Mouse (Mus musculus) ES-E14 (cell line): ENCODE data around the gene Chsy1. TPM values are rescaled to one million over a fixed set of nuclear protein-coding genes. Genes with fewer than 3 reads are reported as not detected.

Source experiments
- DNase-seq: peaks from one replicate; pipeline ENCODE4 v3.0.0-alpha.2; 2013; ENCODE audit warnings: low read depth, low spot score
- H3K27ac ChIP-seq: 2 replicates; pipeline ENCODE4 v1.5.1; 2012; ENCODE audit warnings: low read depth, mild to moderate bottlenecking, low read length, moderate library complexity, mixed read lengths; ENCODE audit not compliant: poor library complexity, insufficient read depth, severe bottlenecking
- H3K36me3 ChIP-seq: 2 replicates; pipeline ENCODE4 v1.6.1; 2012; ENCODE audit warnings: mild to moderate bottlenecking, low read length, moderate library complexity, mixed read lengths; ENCODE audit not compliant: control insufficient read depth, poor library complexity, insufficient read depth, severe bottlenecking
- H3K4me1 ChIP-seq, 2 experiments: fragments of 150-350 bp in 1 of 2; sonication (generic) in 1 of 2; 2 replicates each; pipeline ENCODE4 v1.6.1; 2012; ENCODE audit warnings: low read length in 2 of 2, mild to moderate bottlenecking in 1 of 2, mixed read lengths in 1 of 2; ENCODE audit not compliant: control insufficient read depth in 2 of 2, insufficient read depth in 2 of 2, poor library complexity in 1 of 2
- H3K4me3 ChIP-seq, 2 experiments: fragments of 150-350 bp in 1 of 2; sonication (generic) in 1 of 2; 2 replicates each; pipeline ENCODE4 v1.5.1; 2012; ENCODE audit warnings: low read length in 2 of 2, low read depth in 1 of 2, mild to moderate bottlenecking in 1 of 2, mixed read lengths in 1 of 2; ENCODE audit not compliant: insufficient read depth in 1 of 2, poor library complexity in 1 of 2, severe bottlenecking in 1 of 2
- H3K9ac ChIP-seq: 2 replicates; pipeline ENCODE4 v1.6.1; 2012; ENCODE audit warnings: low read depth, mild to moderate bottlenecking, low read length, mixed read lengths; ENCODE audit not compliant: poor library complexity, insufficient read depth, severe bottlenecking
- H3K9me3 ChIP-seq: fragments of 150-350 bp; sonication (generic); 2 replicates; pipeline ENCODE4 v1.6.1; 2012; ENCODE audit warnings: low read depth, mild to moderate bottlenecking, low read length; ENCODE audit not compliant: control insufficient read depth, insufficient read depth
- CHD2 ChIP-seq: IDR thresholded peaks from 2 replicates; pipeline ENCODE4 v1.6.1; 2014; ENCODE audit warnings: mild to moderate bottlenecking, low read depth, low read length, inconsistent platforms
- HCFC1 ChIP-seq: IDR thresholded peaks from 2 replicates; pipeline ENCODE4 v1.6.1; 2012; ENCODE audit warnings: low read length, inconsistent platforms, borderline replicate concordance; ENCODE audit not compliant: insufficient read depth
- MAFK ChIP-seq: IDR thresholded peaks from 2 replicates; pipeline ENCODE4 v1.6.1; 2014; ENCODE audit warnings: mild to moderate bottlenecking, low read depth, low read length, inconsistent platforms; ENCODE audit not compliant: insufficient read depth
- ZC3H11A ChIP-seq: IDR thresholded peaks from 2 replicates; pipeline ENCODE4 v1.6.1; 2012; ENCODE audit warnings: low read depth, mild to moderate bottlenecking, inconsistent platforms, low read length, borderline replicate concordance
- ZNF384 ChIP-seq: IDR thresholded peaks from 2 replicates; pipeline ENCODE4 v1.6.1; 2012; ENCODE audit warnings: low read depth, low read length, inconsistent platforms
- in situ Hi-C, 2 experiments: fragments of 600-800 bp; cut with MboI; formaldehyde crosslinking; loops; one replicate each; pipeline ENCODE4 v1.15.1; 2025; ENCODE audit warnings: low sequenced_read_pairs in 2 of 2, inconsistent platforms in 1 of 2; ENCODE audit not compliant: unreplicated experiment in 2 of 2
- total RNA-seq: library from RNA; depleted of rRNA; stranded (reverse); fragments of 300-350 nt; gene quantifications from 2 replicates; pipeline ENCODE4 v1.2.3, GENCODE M21; 2012

Chsy1 gene
- total RNA-seq, 1 experiment: 30.8 TPM

DNA sequence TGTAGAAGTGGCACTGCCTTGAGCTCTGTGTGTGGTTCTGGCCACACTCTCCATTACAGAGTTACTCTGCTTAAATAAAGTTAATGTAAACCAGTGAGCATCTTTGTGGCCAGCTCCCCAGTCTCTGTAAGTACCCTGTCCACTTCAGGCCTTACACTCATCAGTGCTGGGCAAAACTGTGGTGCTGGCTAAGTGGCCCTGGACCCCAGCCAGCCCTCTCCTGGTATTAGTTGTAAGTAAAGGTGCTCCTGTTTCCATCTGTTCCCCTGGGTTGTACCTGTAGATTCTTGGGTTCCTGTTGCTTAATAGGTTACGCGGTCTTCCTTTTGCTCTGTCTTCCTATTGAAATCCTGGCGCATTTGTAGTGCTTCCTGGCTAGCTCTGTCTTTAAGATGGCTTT is 38.5 kb downstream of the Chsy1 start:
- no peak overlapping the region for H3K9ac ChIP-seq

DNA sequence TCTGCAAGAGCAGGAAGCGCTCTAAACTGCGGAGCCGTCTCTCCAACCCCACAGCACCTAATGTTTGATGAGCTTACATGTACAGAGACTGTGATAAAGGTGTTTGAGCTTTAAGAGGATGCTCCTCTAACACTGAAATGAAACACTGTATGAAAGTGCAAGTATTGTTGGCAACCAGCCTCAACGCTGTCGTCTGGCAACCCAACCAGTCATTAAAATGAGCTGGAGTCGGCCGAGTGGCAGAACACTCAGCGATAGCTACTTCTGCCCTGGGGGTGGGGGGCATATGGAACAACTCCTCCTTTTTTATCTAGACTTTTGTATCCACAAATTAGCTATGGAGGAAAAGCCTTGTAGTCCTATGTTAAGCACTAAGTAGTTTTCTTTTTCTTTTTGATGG is 40.2 kb downstream of the Chsy1 start:
- in situ Hi-C loops: no loop called here
- TF ChIP-seq MAFK: no peak
- TF ChIP-seq ZNF384: no peak
- no peak for TF ChIP-seq HCFC1
- TF ChIP-seq ZC3H11A: no peak
- TF ChIP-seq CHD2: no peak
- Histone ChIP-seq H3K9me3 (no peaks in the 10 kb centered on the region), H3K36me3 (no peaks in the 10 kb centered on the region), H3K4me3 (no peak overlapping the region), H3K9ac (no peak overlapping the region), H3K4me1 (peaks cover 0 to 2% of the 10 kb centered on the region in 2 experiments; a peak in 1 of 4 replicates), H3K27ac (no peak overlapping the region)
- no peak for DNase-seq

More for the DNA sequence above, 38.5 kb downstream of the Chsy1 start:
- Histone ChIP-seq H3K9me3 (no peaks in the 10 kb centered on the region), H3K27ac (no peak overlapping the region), H3K36me3 (no peaks in the 10 kb centered on the region), H3K4me1 (no peaks in the 10 kb centered on the region), H3K4me3 (no peak overlapping the region)
- TF ChIP-seq MAFK: no peak
- TF ChIP-seq ZC3H11A: no peak
- TF ChIP-seq HCFC1: no peak
- no peak for TF ChIP-seq CHD2
- TF ChIP-seq ZNF384: no peak
- DNase-seq: no peak
- in situ Hi-C loops: no loop called here

DNA sequence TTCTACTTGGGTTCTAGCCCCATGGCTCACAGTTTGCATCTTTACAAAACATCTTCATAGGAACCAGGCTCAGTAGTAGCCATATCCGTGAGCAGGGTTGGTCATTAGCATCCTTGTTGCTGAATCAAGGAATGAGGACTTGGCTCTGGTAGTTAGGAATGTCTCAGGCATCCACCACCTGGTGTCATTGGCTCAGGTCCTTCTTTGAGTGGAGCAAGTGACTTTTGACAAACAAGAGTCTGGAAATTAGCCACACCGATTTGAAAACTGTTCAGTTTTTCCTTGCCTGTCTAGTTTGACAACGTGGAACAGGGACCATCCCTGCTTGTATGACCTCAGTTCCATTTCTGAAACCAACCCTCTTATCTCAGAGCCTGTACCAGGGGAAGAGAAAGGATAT is 41.1 kb downstream of the Chsy1 start:
- H3K36me3 ChIP-seq: no peaks in the 10 kb centered on the region
- no peak overlapping the region for H3K4me3 ChIP-seq
- H3K9ac ChIP-seq: no peak overlapping the region
- H3K9me3 ChIP-seq: no peaks in the 10 kb centered on the region
- in situ Hi-C loops: no loop called here
- H3K27ac ChIP-seq: no peak overlapping the region
- H3K4me1 ChIP-seq: peaks cover 0 to 2% of the 10 kb centered on the region in 2 experiments; a peak in 1 of 4 replicates
- TF ChIP-seq ZC3H11A: no peak
- TF ChIP-seq MAFK: no peak
- TF ChIP-seq CHD2: no peak
- no peak for TF ChIP-seq HCFC1
- no peak for TF ChIP-seq ZNF384
- no peak for DNase-seq

DNA sequence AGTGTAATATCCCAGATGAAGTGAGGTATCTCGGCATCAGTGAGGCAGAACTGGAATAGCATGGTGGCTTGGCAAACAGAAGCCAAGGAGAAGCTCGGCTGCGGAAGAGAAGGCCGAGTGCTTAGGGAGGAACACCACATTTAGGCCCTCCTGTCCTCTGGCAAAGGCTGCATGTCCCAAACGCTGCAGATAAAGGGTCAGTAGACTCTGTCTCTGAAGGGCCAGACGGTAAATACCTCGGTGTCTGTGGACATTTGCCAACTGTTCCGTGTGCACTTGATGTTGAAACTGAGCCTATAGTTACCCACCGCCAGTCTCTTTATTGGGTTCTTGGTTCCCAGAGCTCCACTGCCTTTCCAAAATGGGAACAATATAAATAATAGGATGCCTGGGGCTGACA is 48.1 kb downstream of the Chsy1 start:
- peaks cover 2 to 6% of the 10 kb centered on the region in 2 experiments; a peak in 3 of 4 replicates for H3K4me1 ChIP-seq
- in situ Hi-C loops: no loop called here
- no peak overlapping the region for H3K27ac ChIP-seq
- TF ChIP-seq ZC3H11A (no peak), MAFK (no peak), ZNF384 (no peak), CHD2 (no peak), HCFC1 (no peak)
- no peak overlapping the region for H3K4me3 ChIP-seq
- DNase-seq: no peak
- no peaks in the 10 kb centered on the region for H3K36me3 ChIP-seq
- H3K9ac ChIP-seq: no peak overlapping the region
- no peaks in the 10 kb centered on the region for H3K9me3 ChIP-seq

DNA sequence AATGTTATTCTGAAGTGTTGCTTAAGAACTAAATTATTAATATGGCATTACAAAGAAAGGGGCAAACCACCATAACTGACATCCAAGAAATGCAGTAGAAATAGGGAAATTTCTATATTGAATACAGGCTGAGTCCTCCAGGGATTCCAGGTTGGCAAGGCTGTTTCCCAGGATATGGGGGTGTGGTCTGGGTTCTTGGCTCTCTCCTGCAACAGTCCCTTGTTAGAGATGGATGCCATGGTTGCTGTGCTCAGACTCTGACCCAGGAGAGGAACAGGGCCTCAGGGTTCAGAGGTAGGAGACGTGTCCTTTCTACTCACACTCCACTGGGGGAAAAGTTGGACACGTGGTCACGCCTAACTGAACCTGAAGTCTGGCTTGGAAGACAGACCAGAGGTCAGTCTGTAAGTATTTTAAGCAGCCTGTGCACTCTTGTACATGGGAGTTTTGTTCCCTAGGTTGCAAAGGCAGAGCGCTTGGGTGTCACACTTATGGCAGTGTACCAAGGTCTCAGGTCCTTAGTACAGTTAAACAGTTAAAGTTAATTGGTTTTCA is 48.6 kb downstream of the Chsy1 start:
- H3K4me3 ChIP-seq: no peak overlapping the region
- no peak for DNase-seq

More for the DNA sequence above, 48.6 kb downstream of the Chsy1 start:
- no peak for TF ChIP-seq HCFC1
- no peak for TF ChIP-seq MAFK
- TF ChIP-seq ZC3H11A: no peak
- no peak for TF ChIP-seq CHD2
- TF ChIP-seq ZNF384: no peak
- in situ Hi-C loops: no loop called here
- no peaks in the 10 kb centered on the region for H3K9me3 ChIP-seq
- H3K36me3 ChIP-seq: no peaks in the 10 kb centered on the region
- H3K27ac ChIP-seq: no peak overlapping the region
- peaks cover 2 to 6% of the 10 kb centered on the region in 2 experiments; a peak in 3 of 4 replicates for H3K4me1 ChIP-seq
- no peak overlapping the region for H3K9ac ChIP-seq
